Mouse (Mus musculus) testis, adult 2 months (tissue): ENCODE data around the gene Ubiad1. TPM values are rescaled to one million over a fixed set of nuclear protein-coding genes. Genes with fewer than 3 reads are reported as not detected.

Experiments used
- H3K27ac ChIP-seq: fragments of 200-500 bp; 2 replicates; pipeline ENCODE4 v1.5.1; 2012; ENCODE audit warnings: low read depth, low read length; ENCODE audit not compliant: control insufficient read depth, insufficient read depth
- H3K27me3 ChIP-seq: fragments of 200-500 bp; 2 replicates; pipeline ENCODE4 v1.6.1; 2012; ENCODE audit warnings: mild to moderate bottlenecking, low read length, moderate library complexity; ENCODE audit not compliant: control insufficient read depth, insufficient read depth
- H3K36me3 ChIP-seq: fragments of 200-500 bp; 2 replicates; pipeline ENCODE4 v1.6.1; 2012; ENCODE audit warnings: mild to moderate bottlenecking, low read length; ENCODE audit not compliant: control insufficient read depth, insufficient read depth
- H3K4me1 ChIP-seq: fragments of 200-500 bp; 2 replicates; pipeline ENCODE4 v1.6.1; 2012; ENCODE audit warnings: low read length; ENCODE audit not compliant: control insufficient read depth, insufficient read depth
- H3K4me3 ChIP-seq: fragments of 200-500 bp; 2 replicates; pipeline ENCODE4 v1.5.1; 2012; ENCODE audit warnings: low read depth, mild to moderate bottlenecking, low read length, moderate library complexity, mixed read lengths; ENCODE audit not compliant: control insufficient read depth
- CTCF ChIP-seq: fragments of 200-500 bp; IDR thresholded peaks from 2 replicates; pipeline ENCODE4 v1.5.1; 2012; ENCODE audit warnings: low read depth, mild to moderate bottlenecking, inconsistent platforms, low read length, moderate library complexity; ENCODE audit not compliant: control insufficient read depth, insufficient read depth, insufficient replicate concordance
- POLR2A ChIP-seq: fragments of 200-500 bp; IDR thresholded peaks from 2 replicates; pipeline ENCODE4 v1.6.1; 2012; ENCODE audit warnings: low read depth, mild to moderate bottlenecking, inconsistent platforms, low read length, moderate library complexity; ENCODE audit not compliant: control insufficient read depth
- polyA plus RNA-seq: library from polyadenylated mRNA; depleted of rRNA; stranded (reverse); fragments of >200 nt; gene quantifications from 2 replicates; pipeline ENCODE4 v1.2.3, GENCODE M21; 2012

The Ubiad1 gene
- polyA plus RNA-seq, 1 experiment, result 14.5 TPM

GRCm38 (mm10) chr4:148448179-148448852 lies 3.7 kb upstream of the Ubiad1 start, which contains the start of gene Mtor:
Gene Mtor, plus strand, starts transcription at chr4:148448611.
- H3K4me3 ChIP-seq, result peak within 1 kb of the TSS; percentile 96
- peaks cover 5% of the 10 kb centered on the region for H3K36me3 ChIP-seq
- no peak for TF ChIP-seq CTCF
- peak; percentile 85 for TF ChIP-seq POLR2A
- peak within 1 kb of the TSS; percentile 88 for H3K27ac ChIP-seq
- H3K4me1 ChIP-seq, result peaks cover 10% of the 10 kb centered on the region
- no peaks in the 10 kb centered on the region for H3K27me3 ChIP-seq

- no peak overlapping the region for H3K4me3 ChIP-seq
- H3K36me3 ChIP-seq, result no peaks in the 10 kb centered on the region; the same call in 1 of the 2 replicates
- H3K27ac ChIP-seq, result no peak overlapping the region
- no peak for TF ChIP-seq POLR2A
- peaks cover 6% of the 10 kb centered on the region for H3K4me1 ChIP-seq
- H3K27me3 ChIP-seq, result no peaks in the 10 kb centered on the region
Observed at GRCm38 (mm10) chr4:148442598-148442997, 2.0 kb downstream of the Ubiad1 start.

- H3K27me3 ChIP-seq, result no peaks in the 10 kb centered on the region
- no peak overlapping the region for H3K27ac ChIP-seq
- H3K36me3 ChIP-seq, result no peaks in the 10 kb centered on the region; the same call in 1 of the 2 replicates
- TF ChIP-seq POLR2A (no peak), CTCF (no peak)
- H3K4me3 ChIP-seq, result no peak overlapping the region
- peaks cover 5% of the 10 kb centered on the region for H3K4me1 ChIP-seq
Observed at GRCm38 (mm10) chr4:148441931-148442330, 2.6 kb downstream of the Ubiad1 start.

GRCm38 (mm10) chr4:148435657-148436330 lies 8.8 kb downstream of the Ubiad1 start:
- no peaks in the 10 kb centered on the region for H3K4me1 ChIP-seq
- TF ChIP-seq POLR2A (no peak), CTCF (no peak)
- H3K27ac ChIP-seq, result no peak overlapping the region; the same call in 1 of the 2 replicates
- 0 out of 2 replicates have a peak, but pooled peaks cover 3% of the 10 kb centered on the region for H3K36me3 ChIP-seq
- no peaks in the 10 kb centered on the region for H3K27me3 ChIP-seq
- no peak overlapping the region for H3K4me3 ChIP-seq

- TF ChIP-seq CTCF (no peak), POLR2A (no peak)
- Histone ChIP-seq H3K27ac (no peak overlapping the region; the same call in 1 of the 2 replicates), H3K27me3 (no peaks in the 10 kb centered on the region), H3K4me3 (no peak overlapping the region), H3K36me3 (0 out of 2 replicates have a peak, but pooled peaks cover 3% of the 10 kb centered on the region), H3K4me1 (no peaks in the 10 kb centered on the region)
Observed at GRCm38 (mm10) chr4:148435106-148435505, 9.5 kb downstream of the Ubiad1 start.

- TF ChIP-seq POLR2A (no peak), CTCF (no peak)
- Histone ChIP-seq H3K36me3 (0 out of 2 replicates have a peak, but pooled peaks cover 3% of the 10 kb centered on the region), H3K4me1 (no peaks in the 10 kb centered on the region), H3K4me3 (no peak overlapping the region), H3K27me3 (no peaks in the 10 kb centered on the region), H3K27ac (no peak overlapping the region)
Observed at GRCm38 (mm10) chr4:148434554-148434953, 10.0 kb downstream of the Ubiad1 start.

GRCm38 (mm10) chr4:148433813-148434212 lies 10.8 kb downstream of the Ubiad1 start:
- Histone ChIP-seq H3K36me3 (0 out of 2 replicates have a peak, but pooled peaks cover 3% of the 10 kb centered on the region), H3K4me3 (no peak overlapping the region), H3K27me3 (no peaks in the 10 kb centered on the region), H3K4me1 (peaks cover 2% of the 10 kb centered on the region; the same call in 1 of the 2 replicates), H3K27ac (no peak overlapping the region)
- no peak for TF ChIP-seq POLR2A
- no peak for TF ChIP-seq CTCF
